Mouse (Mus musculus): Measurements from ENCODE around the gene Cngb1. TPM values are rescaled to one million over a fixed set of nuclear protein-coding genes. Genes with fewer than 3 reads are reported as not detected.

Gene Cngb1
- total and polyA plus RNA-seq, 3 experiments: 0.61 to 1.2 (median 0.63) TPM

GRCm38 (mm10) chr8:95305526-95305925 lies 859 bp downstream of the Cngb1 start:
- TF ChIP-seq CTCF (IDR thresholded peaks at IDR 0.05) (no peak), EP300 (IDR thresholded peaks at IDR 0.05; ENCODE audit: insufficient read depth, low read depth, low read length) (no peak), POLR2A (IDR thresholded peaks at IDR 0.05; ENCODE audit: insufficient read depth, low read depth, low read length) (no peak)
- 66% methylated on average over 4 of the region's 4 CpGs for WGBS
- Histone ChIP-seq H3K4me1 (ENCODE audit: control insufficient read depth, insufficient read depth, low read length) (no peaks in the 10 kb centered on the region), H3K79me2 (replicated peaks; ENCODE audit: control insufficient read depth, insufficient read depth, low read length) (no peaks in the 10 kb centered on the region), H3K36me3 (ENCODE audit: control insufficient read depth, insufficient read depth, low read length) (no peaks in the 10 kb centered on the region), H3K4me3 (no peak overlapping the region), H3K9ac (ENCODE audit: low read depth, low read length) (no peak overlapping the region), H3K27ac (no peak overlapping the region), H3K27me3 (ENCODE audit: control insufficient read depth, insufficient read depth, low read length) (no peaks in the 10 kb centered on the region)
- no peak for DNase-seq
- intact Hi-C loops (cut with DNase I): loop anchor here (10.0 kb wide), 1 partner anchor 351 kb away; no protein-coding TSS in a partner anchor

GRCm38 (mm10) chr8:95302410-95302809 lies 4.0 kb downstream of the Cngb1 start:
- 19% methylated on average over 5 of the region's 5 CpGs for WGBS

GRCm38 (mm10) chr8:95293891-95294290 lies 12.5 kb downstream of the Cngb1 start:
- Histone ChIP-seq H3K27me3 (ENCODE audit: control insufficient read depth, insufficient read depth, low read length) (no peaks in the 10 kb centered on the region), H3K9ac (ENCODE audit: low read depth, low read length) (peak overlapping the region; percentile 83), H3K79me2 (replicated peaks; ENCODE audit: control insufficient read depth, insufficient read depth, low read length) (no peaks in the 10 kb centered on the region), H3K4me3 (peak overlapping the region; percentile 46), H3K27ac (peak overlapping the region; percentile 95), H3K36me3 (ENCODE audit: control insufficient read depth, insufficient read depth, low read length) (no peaks in the 10 kb centered on the region), H3K4me1 (ENCODE audit: control insufficient read depth, insufficient read depth, low read length) (no peaks in the 10 kb centered on the region)
- peak; percentile 68 to 69 for DNase-seq
- WGBS: 23% methylated on average over 7 of the region's 7 CpGs
- intact Hi-C loops (cut with DNase I): loop anchor here (2.0 kb wide), 1 partner anchor 39 kb away; no protein-coding TSS in a partner anchor
- TF ChIP-seq EP300 (IDR thresholded peaks at IDR 0.05; ENCODE audit: insufficient read depth, low read depth, low read length) (no peak), POLR2A (IDR thresholded peaks at IDR 0.05; ENCODE audit: insufficient read depth, low read depth, low read length) (peak; percentile 93)

More at GRCm38 (mm10) chr8:95302410-95302809, 4.0 kb downstream of the Cngb1 start:
- H3K27ac ChIP-seq: no peak overlapping the region
- H3K4me1 ChIP-seq (ENCODE audit: control insufficient read depth, insufficient read depth, low read length): no peaks in the 10 kb centered on the region
- intact Hi-C loops (cut with DNase I): loop anchor here (1.0 to 10.0 kb wide), 2 partner anchors 48 to 348 kb away; no protein-coding TSS in a partner anchor
- no peak overlapping the region for H3K4me3 ChIP-seq
- no peaks in the 10 kb centered on the region for H3K79me2 ChIP-seq (replicated peaks; ENCODE audit: control insufficient read depth, insufficient read depth, low read length)
- TF ChIP-seq POLR2A (IDR thresholded peaks at IDR 0.05; ENCODE audit: insufficient read depth, low read depth, low read length): no peak
- peak; percentile 93 for TF ChIP-seq CTCF (IDR thresholded peaks at IDR 0.05)
- H3K36me3 ChIP-seq (ENCODE audit: control insufficient read depth, insufficient read depth, low read length): no peaks in the 10 kb centered on the region
- H3K9ac ChIP-seq (ENCODE audit: low read depth, low read length): no peak overlapping the region
- peak; percentile 24 to 35 for DNase-seq
- H3K27me3 ChIP-seq (ENCODE audit: control insufficient read depth, insufficient read depth, low read length): no peaks in the 10 kb centered on the region

- Histone ChIP-seq H3K9ac (ENCODE audit: low read depth, low read length) (peak overlapping the region; percentile 83), H3K27ac (peak overlapping the region; percentile 95), H3K79me2 (replicated peaks; ENCODE audit: control insufficient read depth, insufficient read depth, low read length) (no peaks in the 10 kb centered on the region), H3K36me3 (ENCODE audit: control insufficient read depth, insufficient read depth, low read length) (no peaks in the 10 kb centered on the region), H3K4me3 (peak overlapping the region; percentile 46), H3K27me3 (ENCODE audit: control insufficient read depth, insufficient read depth, low read length) (no peaks in the 10 kb centered on the region), H3K4me1 (ENCODE audit: control insufficient read depth, insufficient read depth, low read length) (no peaks in the 10 kb centered on the region)
- TF ChIP-seq POLR2A (IDR thresholded peaks at IDR 0.05; ENCODE audit: insufficient read depth, low read depth, low read length) (peak; percentile 98), CTCF (IDR thresholded peaks at IDR 0.05) (no peak), EP300 (IDR thresholded peaks at IDR 0.05; ENCODE audit: insufficient read depth, low read depth, low read length) (peak; percentile 75; the same call in 1 of the 2 replicates)
- peak; percentile 91 to 92 for DNase-seq
- intact Hi-C loops (cut with DNase I): no loop called here
- 28% methylated on average over 11 of the region's 11 CpGs for WGBS
Measured at GRCm38 (mm10) chr8:95293172-95293571, 13.2 kb downstream of the Cngb1 start.

- intact Hi-C loops (cut with DNase I): no loop called here
- Histone ChIP-seq H3K4me1 (ENCODE audit: control insufficient read depth, insufficient read depth, low read length) (no peaks in the 10 kb centered on the region), H3K36me3 (ENCODE audit: control insufficient read depth, insufficient read depth, low read length) (no peaks in the 10 kb centered on the region), H3K27ac (no peak overlapping the region), H3K27me3 (ENCODE audit: control insufficient read depth, insufficient read depth, low read length) (no peaks in the 10 kb centered on the region), H3K4me3 (no peak overlapping the region), H3K9ac (ENCODE audit: low read depth, low read length) (no peak overlapping the region), H3K79me2 (replicated peaks; ENCODE audit: control insufficient read depth, insufficient read depth, low read length) (no peaks in the 10 kb centered on the region)
- WGBS: 48% methylated on average over 6 of the region's 6 CpGs
- no peak for DNase-seq
- no peak for TF ChIP-seq EP300 (IDR thresholded peaks at IDR 0.05; ENCODE audit: insufficient read depth, low read depth, low read length)
Measured at GRCm38 (mm10) chr8:95289066-95289650, 17.2 kb downstream of the Cngb1 start.

GRCm38 (mm10) chr8:95281493-95281892 lies 24.9 kb downstream of the Cngb1 start:
- 70% methylated on average over 5 of the region's 5 CpGs for WGBS
- H3K79me2 ChIP-seq (replicated peaks; ENCODE audit: control insufficient read depth, insufficient read depth, low read length): no peaks in the 10 kb centered on the region
- H3K4me3 ChIP-seq: no peak overlapping the region
- H3K36me3 ChIP-seq (ENCODE audit: control insufficient read depth, insufficient read depth, low read length): no peaks in the 10 kb centered on the region
- no peaks in the 10 kb centered on the region for H3K4me1 ChIP-seq (ENCODE audit: control insufficient read depth, insufficient read depth, low read length)
- H3K9ac ChIP-seq (ENCODE audit: low read depth, low read length): no peak overlapping the region
- intact Hi-C loops (cut with DNase I): no loop called here
- TF ChIP-seq CTCF (IDR thresholded peaks at IDR 0.05): no peak
- no peak for TF ChIP-seq EP300 (IDR thresholded peaks at IDR 0.05; ENCODE audit: insufficient read depth, low read depth, low read length)
- H3K27me3 ChIP-seq (ENCODE audit: control insufficient read depth, insufficient read depth, low read length): no peaks in the 10 kb centered on the region
- no peak for DNase-seq
- H3K27ac ChIP-seq: no peak overlapping the region
